Mouse (Mus musculus) spleen, adult 18-20 months (tissue): Measurements from ENCODE around the gene Sde2.
"Not testable (repeated sequence)": the region's sequence is repeated elsewhere in the genome, so short reads cannot be mapped to it uniquely, and the experiment has no call there.

Source experiments
- DNase-seq, 2 experiments: peaks; one replicate each; pipeline ENCODE4 v3.0.0; 2022; ENCODE audit warnings: mixed read lengths in 2 of 2

The Sde2 gene

DNA sequence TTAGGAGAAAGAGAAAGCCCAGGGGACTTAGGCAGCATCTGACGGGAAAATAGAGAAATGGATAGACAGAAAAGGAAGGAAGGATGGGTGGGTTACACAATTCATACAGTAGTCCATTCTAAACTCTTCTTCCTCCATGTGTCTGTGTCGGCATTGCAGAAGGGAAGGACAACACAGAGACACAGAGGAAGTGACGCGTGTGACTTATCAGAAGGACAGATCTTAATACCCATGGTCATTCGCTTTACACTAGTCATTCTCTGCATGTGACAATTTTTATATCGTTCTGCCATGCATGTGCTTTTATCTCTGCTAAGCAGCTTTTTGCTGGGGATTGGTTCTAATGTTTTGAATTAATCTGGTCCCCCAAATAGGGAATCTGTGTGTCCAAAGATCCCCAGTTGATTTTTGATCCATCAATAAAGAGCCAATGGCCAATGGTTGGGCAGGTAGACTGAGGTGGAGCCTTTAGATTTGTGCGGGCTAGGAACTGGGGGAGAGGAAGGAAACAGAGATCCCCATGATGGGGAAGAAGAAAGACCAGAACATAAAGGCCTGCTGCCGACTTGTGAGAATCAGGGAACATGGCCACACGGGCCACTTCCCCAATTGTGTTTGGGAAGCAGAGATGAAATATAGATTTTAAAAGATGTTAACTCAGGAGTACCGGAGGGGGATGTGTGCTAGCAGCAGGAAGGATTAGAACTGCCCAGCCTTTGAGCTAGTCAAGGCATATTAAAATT, 15.5 kb upstream of the Sde2 start:
- DNase-seq: no peak

DNA sequence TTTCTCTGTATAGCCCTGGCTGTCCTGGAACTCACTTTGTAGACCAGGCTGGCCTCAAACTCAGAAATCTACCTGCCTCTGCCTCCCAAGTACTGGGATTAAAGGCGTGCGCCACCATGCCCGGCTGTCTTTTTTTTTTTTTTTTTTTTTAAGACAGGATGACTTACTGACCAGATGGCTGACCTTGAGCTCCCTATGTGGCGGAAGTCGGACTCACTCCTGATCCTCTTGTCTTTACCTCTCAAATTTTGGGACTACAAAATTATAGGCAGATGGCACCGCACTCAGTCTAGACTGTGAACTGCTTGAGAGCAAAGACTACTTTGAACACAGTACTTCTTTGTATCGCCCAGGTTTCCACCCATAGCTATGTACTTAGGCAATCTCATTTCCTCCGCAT, 14.5 kb upstream of the Sde2 start:
- not testable (repeated sequence) for DNase-seq

DNA sequence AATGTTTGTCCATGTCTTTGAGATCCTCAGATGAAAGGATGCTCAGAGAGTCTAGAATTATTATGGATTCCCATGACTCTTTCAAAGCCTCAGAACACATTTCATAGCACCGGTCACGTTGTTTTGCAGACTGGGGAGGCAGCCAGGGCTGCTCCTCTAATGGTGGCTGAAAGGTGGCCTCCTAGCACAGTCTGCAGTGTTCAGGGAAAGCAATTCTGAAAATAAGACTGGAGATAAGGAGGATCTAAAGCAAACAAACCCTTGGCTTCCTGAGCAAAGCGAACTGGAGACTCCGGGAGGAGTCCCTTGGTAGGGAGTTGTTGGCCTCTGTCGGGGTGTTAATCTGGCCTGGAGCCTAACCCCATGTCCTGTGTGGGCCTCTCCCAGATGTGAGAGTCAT, 13.7 kb upstream of the Sde2 start:
- DNase-seq: no peak

DNA sequence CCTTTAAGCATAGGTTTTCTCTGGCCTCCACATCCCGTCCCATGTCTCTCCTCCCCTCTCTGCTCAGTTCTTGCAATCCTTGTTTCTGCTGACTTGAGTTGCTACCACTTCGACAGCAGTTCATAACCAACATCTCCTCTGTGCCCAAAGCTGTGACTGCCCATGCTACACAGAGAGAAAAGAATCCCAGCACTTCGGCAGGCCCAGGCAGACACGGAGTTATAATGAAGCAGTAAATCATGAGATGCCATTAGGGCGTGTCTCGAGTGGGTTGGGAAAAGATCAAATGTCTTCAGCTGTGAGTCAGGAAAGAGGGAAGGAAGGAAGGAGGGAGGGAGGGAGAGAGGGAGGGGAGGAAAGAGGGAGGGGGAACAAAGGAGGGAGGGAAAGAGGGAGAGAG, 12.9 kb upstream of the Sde2 start:
- no peak for DNase-seq

DNA sequence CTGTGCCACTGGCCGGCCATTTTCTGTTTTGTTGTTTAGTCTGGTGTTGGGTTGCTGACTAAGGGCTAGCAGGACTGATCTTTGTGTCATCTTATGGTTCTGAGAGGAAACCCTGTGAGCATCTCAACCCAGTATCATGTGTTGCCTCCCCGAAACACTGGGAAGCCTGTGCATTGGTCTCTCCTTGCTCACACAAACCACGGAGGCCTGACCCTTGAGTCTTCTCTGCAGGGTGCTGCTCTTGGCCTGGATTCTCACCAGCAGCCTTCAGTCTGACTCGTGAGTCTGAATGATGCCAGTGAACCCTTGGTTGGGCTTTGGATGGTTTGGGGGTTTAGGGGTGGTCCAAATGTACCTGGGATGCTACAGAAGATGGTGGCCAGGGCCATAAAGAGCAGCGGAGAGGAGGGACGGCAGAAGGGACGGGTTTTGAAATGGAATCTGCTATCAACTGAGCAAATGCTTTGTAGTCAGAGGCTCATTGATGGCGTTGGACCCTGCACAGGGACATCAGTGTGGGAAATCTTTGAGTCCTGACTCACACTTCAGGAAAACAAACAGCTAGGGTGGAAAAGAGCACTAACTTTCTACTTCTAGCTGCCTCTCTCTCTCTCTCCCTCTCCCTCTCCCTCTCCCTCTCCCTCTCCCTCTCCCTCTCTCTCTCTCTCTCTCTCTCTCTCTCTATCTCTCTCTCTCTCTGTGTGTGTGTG, 11.6 kb upstream of the Sde2 start:
- no peak for DNase-seq

DNA sequence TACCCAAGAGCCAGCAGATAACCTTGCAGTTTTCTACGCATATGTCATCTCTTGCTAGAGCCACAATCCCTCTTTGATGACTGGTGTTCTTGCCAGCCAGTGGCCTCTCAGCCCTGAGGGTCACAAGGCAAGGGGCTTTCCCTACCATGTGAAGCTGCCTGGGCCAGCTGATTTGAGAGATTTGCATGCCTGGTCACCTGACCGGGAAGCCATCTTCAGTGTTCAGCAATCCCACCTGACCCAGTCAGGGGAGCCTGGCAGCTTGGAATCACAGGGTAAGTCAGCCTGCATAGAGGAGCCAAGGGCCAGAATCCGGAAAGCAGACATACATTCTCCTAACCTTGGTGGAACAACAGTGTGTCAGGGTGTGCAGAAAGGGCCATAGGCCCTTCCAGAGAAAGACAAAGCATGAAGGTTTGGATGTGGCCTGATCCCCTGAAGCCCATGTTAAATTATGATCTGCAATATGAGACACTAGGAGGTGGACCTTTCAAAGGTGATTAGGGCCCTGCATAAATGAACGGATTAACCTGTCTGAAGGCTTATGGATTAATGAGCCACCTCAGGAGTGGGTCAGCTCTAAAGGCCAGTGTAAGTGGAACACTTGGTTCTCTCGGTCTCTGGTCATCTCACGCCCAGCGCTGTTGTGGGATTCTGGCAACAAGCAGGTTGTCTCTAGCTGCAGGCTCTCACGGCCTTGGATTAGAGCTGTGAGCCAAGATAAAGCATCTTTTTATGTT, 9.2 kb upstream of the Sde2 start:
- DNase-seq: no peak

DNA sequence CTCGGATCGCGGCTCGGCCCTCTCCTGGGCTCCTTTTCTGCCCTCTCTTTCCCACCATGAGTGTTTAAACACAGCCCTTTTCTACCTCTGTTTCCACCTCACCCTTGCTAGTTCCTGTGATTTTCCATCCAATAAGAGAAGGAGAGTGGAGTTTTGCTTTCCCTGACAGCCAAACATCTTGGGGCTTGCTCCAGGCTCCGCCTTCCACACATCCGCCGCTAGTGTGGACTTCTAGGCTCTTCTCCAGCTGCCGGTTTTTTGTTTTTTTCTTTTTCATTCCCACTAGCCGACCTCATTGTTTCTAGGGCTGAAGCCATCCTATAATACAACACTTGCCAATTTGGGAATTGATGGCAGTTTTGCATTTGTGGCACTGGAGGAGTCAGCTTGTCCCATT, 2.8 kb upstream of the Sde2 start:
- DNase-seq: peak; percentile 18 to 26

DNA sequence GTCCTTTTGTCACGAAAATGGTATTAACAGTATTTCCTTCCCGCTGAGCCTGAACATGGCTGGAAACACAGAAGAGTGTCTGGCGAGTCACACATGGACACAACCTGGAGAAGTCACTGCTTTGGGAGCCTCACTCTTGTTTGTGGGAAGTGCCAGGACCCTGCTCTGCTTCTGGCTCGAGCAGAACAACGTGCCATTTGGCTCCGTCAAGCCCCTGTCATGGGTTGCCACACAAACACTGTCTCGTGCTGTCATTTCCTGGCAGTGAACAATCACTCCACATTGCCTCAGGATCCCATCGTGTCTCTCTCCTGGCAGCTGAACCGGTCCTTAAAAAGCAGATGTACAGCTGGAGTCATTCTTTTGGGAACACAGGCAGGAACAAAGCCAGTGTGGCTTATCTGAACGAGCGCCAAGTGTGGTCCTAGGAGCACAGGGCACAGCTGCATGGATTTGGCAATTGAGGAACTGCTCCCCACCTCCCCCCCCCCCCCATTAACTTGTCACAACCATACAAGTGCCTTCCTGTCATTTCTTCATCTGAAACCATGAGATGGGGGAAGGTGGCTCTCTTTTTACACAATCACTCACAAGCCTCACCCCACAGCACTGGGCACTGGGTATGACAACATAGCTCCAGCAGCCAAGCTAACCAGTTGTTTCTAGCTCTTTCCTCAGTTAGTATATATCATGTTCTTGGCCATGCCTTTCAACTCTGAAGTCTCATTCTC, 2.3 kb upstream of the Sde2 start:
- peak; percentile 45 to 52 for DNase-seq

DNA sequence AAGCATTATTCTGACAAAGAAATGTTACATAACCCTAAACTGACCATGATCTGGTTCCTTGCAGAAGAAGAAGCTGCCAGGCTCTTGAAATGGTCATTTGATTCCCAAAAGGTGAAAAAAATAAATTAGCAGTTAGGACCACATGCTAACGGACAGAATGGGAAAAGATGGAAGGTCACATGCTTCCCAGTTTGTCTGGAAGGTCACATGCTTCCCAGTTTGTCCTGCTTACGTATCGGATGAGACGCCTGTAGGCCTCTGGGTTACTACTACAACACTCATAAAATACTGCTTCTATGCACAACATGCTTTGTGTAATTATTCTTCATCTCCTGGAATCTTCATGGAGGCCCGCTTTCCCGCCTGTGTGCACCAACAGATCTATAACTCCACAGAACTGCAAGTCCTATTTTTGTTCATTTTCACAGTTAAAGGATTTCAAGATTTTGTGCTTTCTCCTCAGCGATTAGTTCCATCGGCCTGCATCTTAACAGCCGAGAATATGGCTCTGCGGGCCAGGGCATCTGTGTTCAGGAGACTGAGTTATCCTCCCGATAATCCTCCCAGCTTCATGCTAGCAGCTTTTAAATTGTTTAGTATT, 1.1 kb upstream of the Sde2 start:
- DNase-seq: no peak

DNA sequence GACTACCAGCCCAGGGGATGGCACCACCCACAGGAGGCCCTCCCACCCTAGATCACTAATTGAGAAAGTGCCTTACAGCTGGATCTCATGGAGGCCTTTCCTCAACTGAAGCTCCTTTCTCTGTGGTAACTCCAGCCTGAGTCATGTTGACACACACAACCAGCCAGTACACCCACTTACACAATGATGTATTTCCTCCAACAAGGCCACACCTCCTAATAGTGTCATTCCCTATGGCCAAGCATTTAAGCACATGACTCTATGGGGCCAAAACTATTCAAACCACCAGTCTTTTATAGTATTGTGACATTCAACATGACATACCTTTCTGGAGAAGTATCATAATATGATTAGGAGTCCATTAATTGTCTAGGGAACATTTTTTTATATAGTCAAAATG, 7.8 kb downstream of the Sde2 start:
- DNase-seq: no peak

DNA sequence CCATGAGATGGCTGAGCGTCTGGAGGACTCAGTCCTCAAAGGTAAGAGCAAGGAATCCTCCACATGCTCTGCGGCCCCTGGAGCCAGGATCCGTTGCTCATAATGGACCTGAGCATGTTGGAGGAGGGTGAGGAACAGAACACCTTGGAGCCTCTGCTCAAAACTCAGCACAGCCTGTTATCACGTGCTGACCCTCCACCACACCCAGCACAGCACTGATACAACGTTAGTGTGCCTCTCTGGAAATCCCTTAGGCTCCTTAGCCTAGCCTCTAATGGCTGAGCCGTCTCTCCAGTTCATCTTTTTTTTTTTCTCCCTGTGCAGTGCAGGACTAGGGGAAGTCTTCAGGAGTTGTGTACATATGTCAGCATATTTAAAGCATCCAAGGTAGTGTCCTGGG, 9.1 kb downstream of the Sde2 start:
- DNase-seq: no peak

DNA sequence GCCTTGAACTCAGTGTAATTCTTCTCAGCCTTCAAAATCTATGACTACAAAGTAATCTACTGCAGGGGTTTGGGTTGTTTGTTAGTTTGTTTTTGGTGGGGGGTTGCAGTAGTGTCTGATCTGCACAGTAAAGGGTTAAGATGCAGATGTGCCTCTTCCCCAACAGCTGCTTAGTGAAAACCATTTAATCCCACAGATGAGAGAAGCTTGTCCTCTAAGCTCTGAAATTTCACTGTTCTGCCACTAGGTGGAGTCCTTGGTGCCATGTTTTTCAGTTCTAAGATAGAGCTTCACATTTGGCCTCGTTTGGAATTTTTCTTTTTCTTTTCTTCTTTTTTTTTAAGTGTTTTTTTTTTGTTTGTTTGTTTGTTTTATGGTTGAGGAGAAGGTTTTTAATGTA, 12.7 kb downstream of the Sde2 start:
- DNase-seq: no peak

DNA sequence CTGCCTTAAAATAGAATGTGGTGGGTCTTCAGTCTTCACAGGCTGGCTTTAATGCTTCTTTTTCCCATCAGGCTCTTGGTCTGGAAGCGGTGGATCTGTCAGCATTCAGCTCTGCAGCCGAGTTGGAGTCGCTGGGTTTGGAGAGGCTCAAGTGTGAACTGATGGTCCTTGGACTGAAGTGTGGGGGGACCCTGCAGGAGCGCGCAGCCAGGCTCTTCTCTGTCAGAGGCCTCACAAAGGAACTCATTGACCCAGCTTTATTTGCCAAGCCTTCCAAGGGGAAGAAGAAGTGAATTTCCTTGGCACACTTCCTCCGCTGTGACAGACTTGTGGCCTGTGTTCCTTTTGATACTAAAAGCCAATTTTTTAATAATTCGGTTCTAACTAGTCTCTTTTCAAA, 15.1 kb downstream of the Sde2 start:
- no peak for DNase-seq

DNA sequence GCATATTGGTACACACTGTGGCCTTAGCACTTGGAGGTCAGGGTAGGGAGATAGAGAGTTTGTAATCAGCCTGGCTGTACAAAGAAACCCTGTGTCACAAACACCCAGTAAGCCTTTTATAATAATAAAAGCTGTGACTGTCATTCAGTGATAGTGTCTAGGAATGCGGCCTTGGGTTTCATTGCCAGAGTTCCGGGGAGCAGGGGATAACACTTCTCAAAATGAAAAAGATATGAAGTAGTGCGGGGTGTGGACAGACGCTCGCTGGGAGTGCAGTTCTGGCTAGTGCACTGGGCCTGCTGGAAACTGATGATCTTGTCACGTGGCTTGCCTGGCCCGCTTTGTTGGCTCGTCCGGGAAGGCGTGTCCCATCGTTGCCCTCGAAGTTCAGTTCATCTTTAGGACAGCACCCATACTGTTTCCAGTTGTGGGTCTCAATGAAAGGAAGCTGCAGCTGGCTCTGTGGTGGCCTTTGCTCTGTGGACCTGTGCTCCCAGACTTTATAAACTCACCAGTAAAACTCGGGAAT, 19.3 kb downstream of the Sde2 start:
- DNase-seq: no peak

DNA sequence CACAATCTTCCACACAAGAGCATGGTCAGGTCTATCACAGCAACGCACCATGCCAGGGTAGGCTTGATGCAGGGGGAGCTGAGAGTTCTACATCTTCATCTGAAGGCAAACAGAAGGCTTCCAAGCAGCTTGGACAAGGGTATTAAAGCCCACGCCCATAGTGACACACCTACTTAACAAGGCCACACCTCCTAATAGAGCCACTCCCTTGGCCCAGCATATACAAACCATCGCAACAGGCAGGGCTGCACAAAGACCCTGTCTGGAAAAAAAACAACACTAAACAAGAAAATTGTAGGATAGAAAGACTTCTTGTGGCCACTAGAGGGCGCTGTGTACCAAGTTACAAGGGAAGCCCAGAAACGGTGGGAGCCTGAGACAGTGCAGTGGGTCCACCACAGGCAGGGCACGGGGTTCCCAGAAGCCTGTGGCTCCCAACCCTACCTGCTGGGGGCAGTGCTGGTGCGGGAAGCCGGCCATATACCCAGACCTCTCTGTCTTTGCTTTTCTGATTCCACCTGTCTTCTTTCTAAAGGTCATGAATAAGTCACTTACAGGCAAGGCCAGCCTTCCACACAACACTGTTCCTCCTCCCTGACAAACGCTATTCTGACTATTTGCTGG, 23.0 kb downstream of the Sde2 start:
- DNase-seq: peak; percentile 23 to 62

DNA sequence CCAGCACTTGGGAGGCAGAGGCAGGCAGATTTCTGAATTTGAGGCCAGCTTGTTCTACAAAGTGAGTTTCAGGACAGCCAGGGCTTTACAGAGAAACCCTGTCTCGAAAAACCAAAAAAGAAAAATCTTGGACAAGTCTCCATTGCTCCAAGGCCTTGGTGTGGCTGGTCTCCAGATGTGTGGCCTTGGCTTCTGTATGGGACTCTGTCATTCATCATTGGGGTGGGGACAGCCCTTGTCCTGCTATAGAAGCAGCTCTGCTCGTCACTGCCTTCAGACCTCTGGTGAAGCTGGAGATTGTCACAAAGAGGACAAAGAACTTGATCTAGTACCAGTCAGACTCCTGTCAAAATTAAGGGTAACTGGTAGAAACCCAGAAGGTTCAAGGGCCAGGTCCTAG, 23.7 kb downstream of the Sde2 start:
- no peak for DNase-seq

DNA sequence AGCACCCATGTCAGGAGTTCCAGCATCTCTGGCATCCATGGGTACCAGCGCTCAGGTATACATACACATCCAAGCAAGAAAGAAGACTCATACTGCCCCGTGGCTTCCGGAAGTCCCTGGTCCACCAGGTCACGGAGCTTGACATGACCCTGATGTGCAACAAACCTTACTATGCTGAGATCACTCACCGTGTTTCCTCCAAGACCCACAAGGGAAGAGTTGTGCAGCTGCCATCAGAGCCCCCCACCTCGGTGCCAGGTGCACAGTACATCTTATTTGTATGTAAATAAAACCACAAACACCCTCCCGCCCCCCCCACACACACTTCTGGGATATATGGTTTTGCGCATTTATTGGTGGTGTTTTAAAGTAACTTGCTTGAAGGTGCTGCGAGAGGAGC, 24.2 kb downstream of the Sde2 start:
- DNase-seq: peak in 1 of 2 experiments; percentile 22

DNA sequence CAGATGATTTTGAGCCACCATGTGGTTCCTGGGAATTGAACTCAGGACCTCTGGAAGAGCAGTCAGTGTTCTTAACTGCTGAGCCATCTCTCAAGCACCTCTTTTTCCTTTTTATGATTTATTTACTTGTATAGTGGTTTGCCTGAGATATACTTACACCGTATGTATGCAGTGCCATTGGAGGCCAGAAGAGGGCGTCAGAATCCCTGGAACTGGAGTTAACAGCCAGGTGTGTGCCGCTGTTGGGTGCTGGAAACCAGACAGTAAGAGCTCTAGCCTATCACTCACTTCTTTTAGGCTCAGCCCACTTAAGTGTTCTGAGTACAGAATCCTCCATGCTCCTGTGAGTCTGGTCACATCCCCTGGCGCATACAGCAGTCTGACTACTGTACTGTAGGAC, 26.5 kb downstream of the Sde2 start:
- DNase-seq: no peak

DNA sequence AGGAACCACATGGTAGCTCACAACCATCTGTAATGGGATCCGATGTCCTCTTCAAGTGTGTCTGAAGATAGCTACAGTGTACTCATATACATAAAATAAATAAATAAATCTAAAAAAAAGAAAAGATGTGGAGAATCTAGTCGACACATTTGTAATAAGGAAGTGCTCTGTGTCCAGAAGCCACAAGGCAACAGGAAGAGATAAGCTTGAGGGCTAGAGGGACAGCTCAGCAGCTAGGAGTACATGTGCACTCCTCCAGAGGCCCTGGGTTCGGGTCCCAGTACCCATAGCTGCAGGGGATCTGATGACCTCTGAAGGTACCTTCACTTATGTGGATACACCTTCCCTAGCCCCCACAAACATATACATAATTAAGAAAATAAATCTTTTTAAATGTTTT, 30.8 kb downstream of the Sde2 start:
- DNase-seq: no peak

DNA sequence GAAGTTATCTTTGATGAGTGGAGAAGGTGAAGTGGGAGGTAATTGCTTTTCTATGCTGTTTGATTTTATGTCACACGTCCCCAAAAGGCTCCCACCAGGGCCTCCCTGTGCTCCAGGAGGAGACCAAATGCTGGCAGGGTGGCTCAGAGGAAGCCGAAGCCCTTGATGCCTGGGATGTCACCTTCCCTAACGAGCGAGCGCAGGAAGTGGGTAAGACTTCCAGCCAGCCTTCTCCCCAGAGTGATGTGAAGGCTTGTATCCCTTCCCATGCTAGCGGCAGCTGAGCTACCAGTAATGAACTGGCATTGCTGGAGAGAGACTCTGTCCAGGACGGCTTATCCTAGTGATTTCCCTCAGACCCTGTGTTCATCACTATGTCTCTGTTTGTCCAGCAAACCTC, 32.8 kb downstream of the Sde2 start:
- no peak for DNase-seq

DNA sequence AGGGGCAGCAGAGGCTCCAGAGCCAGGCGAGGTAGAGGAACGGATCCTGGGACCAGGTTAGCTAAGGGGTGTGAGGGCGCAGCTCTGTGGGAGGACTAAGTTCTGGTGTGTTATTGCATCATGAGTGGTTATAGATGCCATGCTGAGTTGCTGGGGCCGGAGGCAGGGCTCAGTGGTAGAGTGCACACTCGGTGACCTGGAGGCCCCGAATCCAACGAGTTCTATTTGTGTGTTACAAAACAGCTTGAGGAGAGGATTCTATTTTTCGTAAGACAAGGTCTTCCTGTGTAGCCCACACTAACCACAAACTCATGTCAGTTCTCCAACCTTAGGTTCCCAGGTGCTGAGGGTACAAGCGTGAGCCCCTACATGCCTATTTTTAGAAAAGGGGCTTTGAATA, 33.6 kb downstream of the Sde2 start:
- no peak for DNase-seq

DNA sequence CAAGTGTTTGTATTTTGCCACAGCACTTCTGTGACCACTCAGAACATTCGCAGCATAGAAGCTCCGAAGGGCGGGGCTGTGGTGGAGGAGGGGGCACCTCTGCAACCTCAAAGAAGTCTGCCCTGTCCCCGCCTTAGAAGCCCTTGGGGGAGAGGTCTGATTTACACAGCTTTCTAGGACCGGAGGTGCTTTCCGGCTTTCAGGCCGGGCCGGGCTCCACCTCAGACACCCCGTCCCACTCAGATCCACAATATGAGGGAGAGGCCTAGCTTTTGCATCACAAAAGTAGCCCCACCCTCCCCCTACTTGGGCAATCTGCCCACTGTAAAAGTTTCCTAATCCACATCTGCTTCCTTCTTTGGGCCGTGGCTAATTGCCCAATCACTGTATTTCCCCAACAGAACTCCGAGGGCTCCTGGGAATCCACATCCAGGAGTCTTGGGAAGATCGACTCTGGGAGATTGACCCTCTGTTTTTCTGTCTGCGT, 37.7 kb downstream of the Sde2 start:
- DNase-seq: peak in 1 of 2 experiments; percentile 40
